Mouse (Mus musculus): ENCODE data around the gene Olfr368.

Gene Olfr368

DNA sequence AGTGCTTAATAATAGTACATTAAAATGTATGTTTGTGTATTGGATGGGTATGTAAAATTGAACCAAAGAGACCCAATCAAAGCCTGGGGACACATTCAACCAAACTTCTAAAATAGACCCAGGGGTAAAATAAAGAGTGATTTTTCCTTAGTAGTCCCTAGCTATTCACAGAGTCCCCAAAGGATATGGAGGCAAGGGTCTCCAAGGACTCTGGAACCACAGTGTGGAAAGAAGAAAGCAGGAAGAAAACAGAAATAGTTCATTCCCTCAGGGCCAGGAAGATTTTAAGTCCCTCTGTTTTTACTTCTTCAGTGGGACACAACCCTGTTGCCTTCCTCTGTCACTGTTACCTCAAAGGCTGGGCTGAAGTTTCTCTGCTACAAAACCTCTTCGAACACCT, at the start of gene Olfr368:
Olfr368 (plus strand) TSS at position 301 of the 400 bp plus-strand sequence.
- no peak for DNase-seq (ENCODE audit: low spot score)

DNA sequence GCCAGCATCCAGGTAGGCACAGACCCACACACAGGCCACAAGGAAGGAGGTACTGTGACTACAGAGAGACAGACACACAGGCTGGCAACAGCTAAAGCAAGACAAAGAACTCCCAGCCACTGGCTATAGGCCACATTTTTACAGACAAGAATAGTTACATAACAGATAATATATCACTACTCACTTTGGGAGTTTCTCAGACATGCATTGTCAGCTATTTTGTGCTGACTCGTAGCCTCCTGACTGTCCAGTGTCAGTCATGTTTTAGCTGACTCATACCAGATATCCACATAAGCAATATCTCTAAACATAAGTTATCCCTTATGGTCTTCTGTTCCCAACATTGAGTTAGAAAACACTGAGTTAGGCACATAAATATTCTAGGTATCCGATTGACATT, 7.0 kb downstream of the Olfr368 start:
- no peak for DNase-seq (ENCODE audit: low spot score)

DNA sequence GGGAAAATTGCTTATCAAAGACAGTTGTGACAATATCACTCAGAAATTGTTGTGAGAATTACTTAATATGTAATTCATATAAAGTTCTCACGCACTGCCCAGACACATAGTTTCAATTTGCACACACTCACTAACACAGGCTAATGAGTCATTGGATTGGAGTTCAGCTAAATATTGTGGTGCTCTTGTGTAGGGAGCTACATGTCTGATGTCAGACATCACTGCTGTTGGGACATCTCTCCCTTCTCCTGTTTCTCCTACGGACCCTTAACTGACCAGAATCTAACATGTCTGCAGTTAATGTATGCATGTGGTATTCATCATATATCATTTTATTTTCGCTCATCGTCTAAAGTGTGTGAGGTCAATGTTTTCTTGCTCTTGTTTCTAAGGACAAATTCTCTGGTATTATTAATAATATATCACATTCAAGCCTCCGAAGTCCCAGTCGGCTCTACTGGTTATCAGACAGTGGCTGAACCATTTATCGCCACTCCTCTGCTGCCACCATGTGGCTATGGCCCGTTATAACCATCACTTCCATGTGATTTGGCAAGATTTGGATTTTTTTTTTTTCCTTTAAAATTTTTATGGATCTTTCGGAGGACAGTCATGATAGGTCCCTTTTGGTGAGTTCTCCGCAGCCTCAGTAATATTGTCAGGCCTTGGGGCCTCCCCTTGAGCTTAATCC, 12.3 kb downstream of the Olfr368 start:
- DNase-seq (ENCODE audit: low spot score) = peak; percentile 70

DNA sequence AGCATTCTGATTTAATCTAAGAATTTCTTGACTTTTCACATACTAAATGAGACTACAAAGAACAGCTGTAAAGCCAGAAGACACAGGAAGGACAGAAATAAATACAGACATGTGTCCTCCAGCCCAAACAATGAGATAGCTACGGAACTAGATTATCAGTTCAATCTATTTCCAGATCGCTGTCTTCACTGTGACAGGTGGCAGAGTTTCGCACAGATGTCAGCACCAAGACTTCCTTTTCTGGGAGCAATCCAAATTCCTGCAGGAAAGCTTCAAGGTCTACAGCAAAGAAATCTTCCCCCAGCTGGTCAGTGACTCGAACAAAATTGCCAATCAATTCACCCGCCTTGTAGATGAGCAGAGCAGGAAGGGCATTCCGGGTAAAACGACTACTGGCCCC, 25.4 kb downstream of the Olfr368 start:
- no peak for DNase-seq (ENCODE audit: low spot score)

DNA sequence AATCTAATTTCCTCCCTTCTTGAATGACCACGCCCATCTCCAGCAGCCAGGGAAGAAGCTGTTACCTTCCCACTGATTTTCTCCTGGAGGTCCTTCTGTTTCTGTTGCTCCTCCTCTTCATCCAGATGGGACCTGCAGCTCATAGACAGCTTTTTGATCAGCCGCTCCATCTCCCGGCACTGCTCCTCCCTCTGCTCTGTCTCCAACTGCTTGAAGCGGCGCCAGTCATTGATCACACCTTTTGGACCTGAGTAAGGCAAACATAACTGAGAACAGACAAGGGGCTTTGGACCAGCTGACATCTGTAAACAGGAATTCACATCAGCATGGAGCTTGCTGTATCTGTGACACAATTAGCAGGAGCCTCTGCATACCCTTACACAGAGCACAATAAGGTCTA, 29.3 kb downstream of the Olfr368 start:
- DNase-seq (ENCODE audit: low spot score) = no peak

DNA sequence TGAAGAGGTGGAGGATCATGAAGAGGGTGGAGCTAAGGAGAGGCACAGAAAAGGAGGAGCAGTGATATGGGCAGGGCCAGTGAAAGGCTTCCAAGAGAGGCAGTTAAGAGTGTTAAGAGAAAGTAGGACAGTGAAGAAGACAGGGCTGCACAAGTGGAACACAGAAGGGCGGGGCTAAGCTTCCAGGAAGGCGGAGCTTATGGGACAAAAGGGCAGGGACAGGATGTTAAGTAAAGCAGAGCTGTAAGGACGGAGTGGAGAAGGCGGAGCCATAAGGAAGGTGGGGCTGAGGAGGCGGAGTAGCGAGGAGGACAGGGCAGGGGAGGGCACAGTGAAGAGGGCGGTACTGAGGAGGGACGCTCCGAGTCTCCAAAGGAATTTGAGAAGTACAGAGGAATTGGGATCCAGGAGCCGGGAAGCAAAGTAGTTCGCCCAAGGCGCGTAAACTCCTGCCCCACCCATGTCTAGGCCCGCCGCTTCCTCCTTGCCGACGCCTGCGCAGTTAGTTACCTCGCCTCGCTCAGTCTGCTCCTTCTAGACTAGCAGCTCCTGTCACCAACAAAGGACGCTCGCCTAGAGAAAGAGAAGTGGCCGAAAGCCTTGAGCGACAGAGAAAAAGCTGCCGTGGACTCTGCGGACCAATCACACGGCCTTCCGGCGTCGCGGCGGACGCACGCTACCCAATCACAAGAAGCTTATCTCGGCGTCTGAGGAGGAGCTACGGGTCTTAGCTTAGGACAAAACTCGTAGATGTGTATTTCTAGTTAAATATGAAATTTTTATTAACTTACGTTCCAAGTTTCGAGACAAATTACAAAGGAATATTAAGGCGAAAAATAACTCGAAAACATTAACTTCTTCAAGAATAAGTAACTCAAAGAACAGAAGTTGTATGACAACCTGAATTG, 32.6 kb downstream of the Olfr368 start, which contains the start of gene Pdcl:
Pdcl (minus strand) TSS at position 700 of the 908 bp plus-strand sequence.
- DNase-seq (ENCODE audit: low spot score) = peak; percentile 96

DNA sequence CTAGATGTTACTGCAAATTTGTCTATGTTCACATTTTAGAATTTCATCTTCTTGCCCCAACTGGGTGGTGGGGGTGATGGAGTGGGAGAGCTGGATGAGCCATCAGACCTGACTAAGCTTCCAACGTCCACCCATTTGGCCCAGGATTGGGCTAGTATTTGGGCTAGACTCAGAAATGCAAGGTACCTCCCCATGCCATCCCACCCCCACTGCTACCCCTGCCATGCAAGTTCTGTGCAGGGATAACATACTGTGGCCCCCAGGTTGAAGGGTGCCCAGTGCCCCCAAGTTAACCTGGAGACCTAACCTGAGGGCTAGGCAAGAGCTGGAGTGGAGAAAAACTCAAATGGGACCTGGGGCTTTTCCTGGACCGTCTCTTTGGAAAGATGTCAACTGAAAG, 33.6 kb downstream of the Olfr368 start:
- DNase-seq (ENCODE audit: low spot score) = no peak

DNA sequence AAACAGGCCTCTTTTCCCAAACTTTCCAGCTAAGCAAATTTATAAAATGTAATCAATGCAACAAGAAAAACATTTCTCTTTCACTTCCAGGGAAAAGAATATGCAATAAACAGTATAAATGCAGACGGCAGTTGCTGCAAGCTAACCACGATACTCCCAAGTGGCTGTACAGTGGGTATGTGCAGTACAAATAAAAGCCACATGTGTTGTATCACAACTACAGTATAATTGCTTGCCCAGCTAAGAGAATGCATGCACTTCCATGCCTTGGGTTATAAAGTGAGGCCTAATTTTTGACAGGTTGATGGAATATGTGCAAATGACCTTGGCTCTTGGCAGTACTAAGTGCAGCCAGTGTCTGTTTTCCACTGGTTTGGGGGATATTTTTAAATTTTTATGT, 44.3 kb downstream of the Olfr368 start:
- no peak for DNase-seq (ENCODE audit: low spot score)

DNA sequence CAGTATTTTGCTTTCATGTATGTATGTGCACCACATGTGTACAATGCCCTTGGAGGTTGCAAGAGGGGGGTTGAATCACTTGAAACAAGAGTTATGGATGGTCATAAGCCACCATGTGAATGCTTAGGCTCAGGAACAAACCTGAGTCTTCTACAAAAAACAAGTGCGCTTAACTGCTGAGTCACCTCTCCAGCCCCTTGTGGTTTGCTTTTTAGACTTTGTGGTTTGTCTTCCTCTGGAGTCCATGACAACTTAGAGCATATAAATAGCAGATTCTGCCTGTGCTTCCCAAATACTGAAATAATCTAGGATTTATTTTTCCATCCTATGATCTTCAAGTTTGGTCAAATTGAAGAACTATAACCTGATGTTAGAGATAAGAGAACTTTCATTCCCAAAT, 49.7 kb downstream of the Olfr368 start:
- no peak for DNase-seq (ENCODE audit: low spot score)

DNA sequence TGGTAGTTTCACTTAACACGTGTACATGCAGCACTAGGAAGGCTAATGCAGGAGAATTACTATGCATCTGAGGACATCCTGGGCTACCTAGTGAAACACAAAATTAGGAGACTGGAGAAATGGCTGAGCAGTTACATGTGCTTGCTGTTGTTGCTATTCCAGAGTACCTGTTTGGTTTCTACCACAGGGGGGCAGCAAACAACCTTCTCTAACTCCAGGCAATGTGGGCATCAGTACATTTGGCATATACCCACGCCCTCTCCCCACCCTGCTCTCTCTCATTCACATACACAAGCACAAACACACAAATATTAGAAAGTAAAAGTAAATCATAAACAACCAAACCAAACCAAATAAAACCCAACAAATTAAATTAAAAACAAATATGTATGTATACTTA, 53.9 kb downstream of the Olfr368 start:
- peak; percentile 70 for DNase-seq (ENCODE audit: low spot score)
